Mouse (Mus musculus): ENCODE data around the gene Fndc3b. TPM values are rescaled to one million over a fixed set of nuclear protein-coding genes. Genes with fewer than 3 reads are reported as not detected.

Gene Fndc3b
- total RNA-seq, 2 experiments from 2014 or later, result 13.9 to 18.5 TPM

- peak; percentile 47 for DNase-seq (ENCODE audit: low spot score)
Measured at GRCm38 (mm10) chr3:27670416-27670815, 40.7 kb downstream of the Fndc3b start.

- DNase-seq (ENCODE audit: low spot score), result no peak
Measured at GRCm38 (mm10) chr3:27667280-27667679, 43.8 kb downstream of the Fndc3b start.

- DNase-seq (ENCODE audit: low spot score), result no peak
Measured at GRCm38 (mm10) chr3:27665338-27665737, 45.8 kb downstream of the Fndc3b start.

GRCm38 (mm10) chr3:27663221-27663620 is 47.9 kb downstream of the Fndc3b start:
- DNase-seq (ENCODE audit: low spot score), result no peak

- no peak for DNase-seq (ENCODE audit: low spot score)
Measured at GRCm38 (mm10) chr3:27658198-27658763, 52.8 kb downstream of the Fndc3b start.

- peak; percentile 64 for DNase-seq (ENCODE audit: low spot score)
Measured at GRCm38 (mm10) chr3:27656764-27657390, 54.2 kb downstream of the Fndc3b start.

GRCm38 (mm10) chr3:27655673-27656072 is 55.4 kb downstream of the Fndc3b start:
- no peak for DNase-seq (ENCODE audit: low spot score)

- no peak for DNase-seq (ENCODE audit: low spot score)
Measured at GRCm38 (mm10) chr3:27655042-27655441, 56.1 kb downstream of the Fndc3b start.

- DNase-seq (ENCODE audit: low spot score), result no peak
Measured at GRCm38 (mm10) chr3:27652451-27653011, 58.6 kb downstream of the Fndc3b start.

GRCm38 (mm10) chr3:27651731-27652130 is 59.4 kb downstream of the Fndc3b start:
- DNase-seq (ENCODE audit: low spot score), result no peak

- DNase-seq (ENCODE audit: low spot score), result no peak
Measured at GRCm38 (mm10) chr3:27650083-27650482, 61.0 kb downstream of the Fndc3b start.

GRCm38 (mm10) chr3:27649316-27649715 is 61.8 kb downstream of the Fndc3b start:
- no peak for DNase-seq (ENCODE audit: low spot score)

GRCm38 (mm10) chr3:27642381-27642780 is 68.7 kb downstream of the Fndc3b start:
- DNase-seq (ENCODE audit: low spot score), result no peak

- DNase-seq (ENCODE audit: low spot score), result no peak
Measured at GRCm38 (mm10) chr3:27639701-27640100, 71.4 kb downstream of the Fndc3b start.

- DNase-seq (ENCODE audit: low spot score), result no peak
Measured at GRCm38 (mm10) chr3:27637046-27637661, 74.0 kb downstream of the Fndc3b start.

GRCm38 (mm10) chr3:27635776-27636175 is 75.3 kb downstream of the Fndc3b start:
- DNase-seq (ENCODE audit: low spot score), result no peak

- DNase-seq (ENCODE audit: low spot score), result no peak
Measured at GRCm38 (mm10) chr3:27632880-27633279, 78.2 kb downstream of the Fndc3b start.

- DNase-seq (ENCODE audit: low spot score), result peak; percentile 85
Measured at GRCm38 (mm10) chr3:27631112-27631511, 80.0 kb downstream of the Fndc3b start.

GRCm38 (mm10) chr3:27629716-27630115 is 81.4 kb downstream of the Fndc3b start:
- DNase-seq (ENCODE audit: low spot score), result no peak

- no peak for DNase-seq (ENCODE audit: low spot score)
Measured at GRCm38 (mm10) chr3:27626301-27626700, 84.8 kb downstream of the Fndc3b start.

- no peak for DNase-seq (ENCODE audit: low spot score)
Measured at GRCm38 (mm10) chr3:27625592-27625985, 85.5 kb downstream of the Fndc3b start.

GRCm38 (mm10) chr3:27624974-27625591 is 86.0 kb downstream of the Fndc3b start:
- DNase-seq (ENCODE audit: low spot score), result peak; percentile 31
